Mouse (Mus musculus): ENCODE measurements around the gene BC107364.
"Not testable (repeated sequence)": the region's sequence is repeated elsewhere in the genome, so short reads cannot be mapped to it uniquely, and the experiment has no call there.

BC107364 gene

DNA sequence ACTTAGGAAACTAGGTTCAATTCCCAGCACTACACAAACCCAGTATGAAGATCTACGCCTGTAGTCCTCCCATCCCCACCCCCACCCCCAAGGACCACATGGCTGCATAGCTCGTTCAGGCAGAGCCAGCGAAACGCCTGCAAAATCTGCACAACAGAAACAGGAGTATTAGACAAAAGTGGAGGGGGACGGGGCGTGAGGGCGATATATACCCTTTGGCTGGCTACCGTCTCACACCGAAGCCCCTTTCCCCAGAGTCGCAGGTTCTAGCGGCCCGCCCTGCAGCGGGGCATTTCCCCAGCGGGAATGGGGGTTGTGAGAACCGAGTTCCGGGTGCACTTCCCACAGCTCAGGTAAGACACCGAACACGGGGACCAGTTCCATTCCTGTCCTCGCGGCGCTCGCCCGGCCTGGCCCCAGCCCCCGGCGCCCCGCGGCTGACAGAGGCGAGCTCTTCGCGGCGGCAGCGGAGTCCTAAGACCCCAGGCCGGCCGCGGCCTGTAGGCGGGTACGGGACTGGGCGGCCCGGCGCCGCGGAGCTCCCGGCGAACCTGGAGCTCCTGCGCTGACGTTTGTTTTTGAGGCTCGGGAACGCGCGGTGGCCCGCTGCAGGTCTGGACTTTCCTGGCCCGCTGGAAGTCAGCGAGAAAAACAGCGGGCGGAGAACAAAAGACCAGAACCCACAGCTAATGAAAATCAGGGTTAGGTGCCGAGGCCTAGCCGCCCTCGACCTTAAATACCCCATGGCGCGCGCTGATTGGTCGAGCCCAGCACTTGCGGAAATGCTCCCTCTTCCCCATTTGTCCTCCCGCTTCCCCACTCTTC is 37.8 kb downstream of the BC107364 start:
- peak; percentile 89 for DNase-seq (ENCODE audit: low read depth, low spot score)

- no peak for DNase-seq (ENCODE audit: low read depth, low spot score)
Observed at GRCm38 (mm10) chr3:96413581-96414125, 38.5 kb downstream of the BC107364 start.

GRCm38 (mm10) chr3:96411821-96412220 is 40.3 kb downstream of the BC107364 start:
- DNase-seq (ENCODE audit: low read depth, low spot score) = no peak

- DNase-seq (ENCODE audit: low read depth, low spot score) = peak; percentile 32
Observed at GRCm38 (mm10) chr3:96410966-96411365, 41.1 kb downstream of the BC107364 start.

DNA sequence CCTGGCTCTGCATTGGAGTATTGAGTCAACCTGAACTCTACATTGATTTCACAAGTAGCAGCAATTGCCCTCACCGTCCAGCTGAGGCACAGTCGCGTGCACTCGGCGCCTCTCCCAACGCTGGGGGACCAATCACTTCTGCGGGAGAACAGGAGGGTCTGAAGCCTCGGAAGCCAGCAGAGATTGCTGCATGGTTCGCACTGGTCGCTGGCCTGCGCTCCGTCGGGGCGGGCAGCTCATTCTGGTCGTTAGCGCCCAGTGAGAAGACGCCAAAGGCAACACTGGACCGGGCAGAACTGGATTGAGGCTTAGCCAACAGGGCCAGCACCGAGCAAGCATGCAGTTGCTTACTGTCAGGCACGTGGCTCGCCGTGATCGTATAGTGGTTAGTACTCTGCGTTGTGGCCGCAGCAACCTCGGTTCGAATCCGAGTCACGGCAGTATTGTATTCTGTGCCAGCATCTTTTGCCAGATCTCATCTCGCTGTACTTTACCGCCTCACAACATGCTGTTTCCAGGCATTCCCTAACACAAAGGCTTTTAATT is 42.3 kb downstream of the BC107364 start:
- DNase-seq (ENCODE audit: low read depth, low spot score) = peak; percentile 21

DNA sequence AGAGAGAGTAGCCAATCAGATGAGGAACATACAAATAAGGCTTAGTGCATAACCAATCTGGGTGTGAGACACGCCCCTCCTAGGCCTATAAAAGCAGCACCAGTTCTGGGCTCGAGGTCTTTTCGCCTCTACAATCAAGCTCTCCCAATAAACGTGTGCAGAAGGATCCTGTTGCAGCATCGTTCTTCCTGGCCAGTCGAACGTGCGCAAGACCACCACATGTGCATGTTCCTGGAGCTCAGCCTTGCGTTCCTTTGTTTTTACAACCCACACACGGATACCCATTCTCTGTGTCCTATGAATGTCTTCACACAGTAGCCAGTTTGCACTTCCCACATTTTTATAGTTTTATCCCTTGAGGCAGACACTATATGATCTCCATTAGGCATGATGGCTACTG is 44.0 kb downstream of the BC107364 start:
- DNase-seq (ENCODE audit: low read depth, low spot score) = not testable (repeated sequence)

GRCm38 (mm10) chr3:96405541-96406503 is 46.3 kb downstream of the BC107364 start:
- DNase-seq (ENCODE audit: low read depth, low spot score) = no peak

GRCm38 (mm10) chr3:96405004-96405403 is 47.1 kb downstream of the BC107364 start:
- no peak for DNase-seq (ENCODE audit: low read depth, low spot score)

- no peak for DNase-seq (ENCODE audit: low read depth, low spot score)
Observed at GRCm38 (mm10) chr3:96404450-96404849, 47.7 kb downstream of the BC107364 start.

DNA sequence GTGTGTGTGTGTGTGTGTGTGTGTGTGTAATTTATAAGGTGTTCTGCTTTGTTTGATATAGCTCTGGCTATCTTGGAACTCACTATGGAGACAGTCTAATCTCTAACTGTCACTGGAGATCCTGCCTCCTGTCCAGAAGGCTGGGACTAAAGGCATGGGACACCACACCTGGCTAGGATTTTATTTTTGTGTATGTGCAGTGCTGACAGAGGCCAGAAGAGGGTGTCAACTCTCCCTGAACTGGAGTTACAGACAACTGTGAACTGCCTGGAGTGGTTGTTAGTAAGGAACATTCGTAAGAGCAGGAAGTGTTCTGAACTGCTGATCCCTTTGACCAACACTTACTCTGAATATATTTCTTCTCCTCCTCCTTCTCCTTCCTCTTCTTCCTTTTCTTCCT is 49.1 kb downstream of the BC107364 start:
- DNase-seq (ENCODE audit: low read depth, low spot score) = peak; percentile 36

DNA sequence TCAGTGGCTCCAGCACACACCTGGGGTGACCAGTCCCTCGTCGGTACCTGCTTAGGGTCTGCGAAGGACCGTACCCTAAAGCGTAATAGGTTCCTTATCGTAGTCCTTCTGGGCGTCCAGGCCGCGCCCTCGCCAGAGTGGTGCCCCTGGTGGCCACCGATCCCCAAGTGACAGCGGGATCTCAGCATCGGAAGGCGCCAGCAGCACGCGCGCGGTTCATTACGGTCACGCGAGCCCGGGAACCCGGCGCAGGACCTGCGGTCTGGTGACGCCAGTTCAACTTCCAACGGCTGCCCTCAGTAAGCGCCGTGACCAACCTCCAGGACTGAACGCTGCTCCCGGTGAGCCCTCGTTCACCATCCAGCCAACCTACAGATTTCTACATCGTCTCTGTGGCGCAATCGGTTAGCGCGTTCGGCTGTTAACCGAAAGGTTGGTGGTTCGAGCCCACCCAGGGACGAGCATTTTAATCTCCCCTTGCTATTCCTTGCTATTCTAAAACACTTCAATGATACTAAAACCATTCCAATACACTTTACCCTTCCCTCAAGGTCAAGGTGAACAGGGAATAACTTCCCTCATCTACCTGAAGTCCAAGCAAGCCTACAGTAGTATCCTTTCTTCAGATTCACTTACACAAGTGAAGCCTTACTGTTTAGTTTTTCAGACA is 50.1 kb downstream of the BC107364 start:
- peak; percentile 41 for DNase-seq (ENCODE audit: low read depth, low spot score)

DNA sequence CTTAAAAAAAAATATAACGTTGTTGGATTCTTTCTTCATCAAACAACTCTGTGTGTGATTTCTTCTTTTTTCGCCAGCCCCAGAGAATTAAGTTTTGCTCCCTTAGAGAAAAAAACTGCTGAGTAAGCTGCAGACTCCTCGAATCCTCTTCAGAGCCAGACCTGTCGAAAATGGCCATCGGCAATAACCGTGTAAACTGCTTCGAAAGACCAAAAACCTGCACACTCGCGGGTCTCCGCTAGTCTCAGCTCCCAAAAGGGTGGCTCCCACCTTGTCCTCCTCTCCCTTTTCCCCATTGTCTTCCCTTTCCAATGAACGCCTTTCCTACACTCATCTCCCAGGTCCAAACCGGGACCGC is 50.7 kb downstream of the BC107364 start:
- no peak for DNase-seq (ENCODE audit: low read depth, low spot score)

DNA sequence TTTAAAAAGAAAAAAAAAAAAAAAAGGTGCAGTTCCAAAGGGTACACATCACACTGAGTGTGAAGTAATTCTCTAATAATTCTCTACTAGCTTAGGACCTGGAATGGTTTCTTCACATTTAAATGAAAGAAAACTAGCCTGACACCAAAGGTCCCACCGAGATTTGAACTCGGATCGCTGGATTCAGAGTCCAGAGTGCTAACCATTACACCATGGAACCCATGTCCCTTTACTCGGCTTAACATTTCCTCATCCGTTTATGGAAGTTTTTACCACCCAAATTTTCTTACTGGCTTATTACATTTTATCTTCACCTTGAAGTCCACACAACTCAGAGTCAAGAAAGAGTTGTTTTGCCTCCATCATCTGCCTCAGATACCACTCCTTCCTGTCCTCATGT is 53.2 kb downstream of the BC107364 start:
- no peak for DNase-seq (ENCODE audit: low read depth, low spot score)

GRCm38 (mm10) chr3:96396857-96397256 is 55.2 kb downstream of the BC107364 start:
- DNase-seq (ENCODE audit: low read depth, low spot score) = no peak

GRCm38 (mm10) chr3:96387202-96387601 is 64.9 kb downstream of the BC107364 start:
- not testable (repeated sequence) for DNase-seq (ENCODE audit: low read depth, low spot score)
